Mouse (Mus musculus) adrenal gland, postnatal 4 days (tissue): ENCODE measurements around the gene Cdh7. TPM values are rescaled to one million over a fixed set of nuclear protein-coding genes. Genes with fewer than 3 reads are reported as not detected.
"Not testable (repeated sequence)": the region's sequence is repeated elsewhere in the genome, so short reads cannot be mapped to it uniquely, and the experiment has no call there.

Source experiments
- DNase-seq, 2 experiments: peaks; one replicate each; pipeline ENCODE4 v3.0.0; 2021 to 2022; ENCODE audit warnings: low spot score in 2 of 2, mixed read lengths in 2 of 2
- long read RNA-seq, 2 experiments: library from polyadenylated mRNA; stranded (forward); transcript quantifications; one replicate each; pipeline ENCODE4 v2.0.0; 2021
- total RNA-seq, 2 experiments: library from RNA; stranded (reverse); gene quantifications; 2 replicates each; pipeline ENCODE4 v1.2.3; 2021

The Cdh7 gene
- total RNA-seq, result under 1 TPM; 0.08 to 0.76 TPM
- long read RNA-seq, experiment 1, result 0 reads
- long read RNA-seq, experiment 2, result 0 reads

DNA sequence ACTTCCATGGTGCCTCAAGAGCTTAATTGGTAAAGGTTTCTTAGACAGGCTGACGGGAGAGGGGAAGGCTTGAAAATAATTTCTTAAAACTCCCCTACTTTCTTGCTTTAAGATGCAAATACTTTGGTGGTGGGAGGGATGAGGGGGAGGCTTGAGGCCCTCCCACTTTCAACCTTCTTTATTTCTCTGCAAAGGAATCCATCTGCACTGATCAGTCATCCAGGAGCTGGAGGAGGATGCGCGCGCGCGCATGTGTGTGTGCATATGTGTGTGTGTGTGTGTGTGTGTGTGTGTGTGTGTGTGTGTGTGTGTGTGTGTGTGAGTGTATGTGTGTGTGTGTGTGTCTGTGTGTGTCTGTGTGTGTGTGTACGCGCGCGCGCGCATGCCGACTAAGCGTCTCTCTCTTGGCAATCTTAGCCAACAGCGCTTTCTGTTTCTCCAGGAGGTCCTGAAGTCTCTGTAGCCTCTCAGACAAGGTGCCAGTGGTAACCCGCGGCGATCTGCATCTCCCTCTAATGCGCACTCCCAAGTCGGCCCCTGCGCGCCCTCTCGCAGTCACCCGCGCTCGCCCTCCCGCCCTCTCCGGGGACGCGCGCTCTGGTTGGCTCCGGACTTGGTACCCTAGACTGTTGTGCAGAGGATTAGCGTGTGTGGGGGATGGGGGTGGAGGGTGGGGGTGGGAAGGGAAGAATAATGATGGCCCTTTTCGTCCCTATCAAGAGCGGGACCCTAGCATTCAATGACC lies at the start of gene Cdh7:
Cdh7 (plus strand) TSS at position 368 of the 745 bp plus-strand sequence.
- no peak for DNase-seq

DNA sequence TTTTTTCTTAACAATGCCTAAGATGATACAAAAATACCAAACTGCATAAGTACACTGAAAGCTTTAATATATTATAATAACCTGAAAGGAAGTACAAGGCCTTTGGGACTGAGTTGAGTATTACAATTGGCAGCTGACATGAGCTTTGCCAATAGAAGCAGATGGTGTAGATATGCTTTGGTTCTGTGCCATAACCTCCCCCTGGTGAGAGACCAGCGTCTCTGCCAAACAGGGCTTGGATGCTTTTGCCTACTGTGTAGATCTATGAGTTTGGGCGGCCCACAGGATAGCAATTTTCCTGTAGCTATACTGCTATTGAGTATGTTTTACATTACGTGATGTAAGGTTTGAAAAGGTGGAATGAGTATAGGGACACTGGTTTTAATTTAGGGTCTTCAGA lies 49.6 kb upstream of the Cdh7 start:
- DNase-seq, result no peak

DNA sequence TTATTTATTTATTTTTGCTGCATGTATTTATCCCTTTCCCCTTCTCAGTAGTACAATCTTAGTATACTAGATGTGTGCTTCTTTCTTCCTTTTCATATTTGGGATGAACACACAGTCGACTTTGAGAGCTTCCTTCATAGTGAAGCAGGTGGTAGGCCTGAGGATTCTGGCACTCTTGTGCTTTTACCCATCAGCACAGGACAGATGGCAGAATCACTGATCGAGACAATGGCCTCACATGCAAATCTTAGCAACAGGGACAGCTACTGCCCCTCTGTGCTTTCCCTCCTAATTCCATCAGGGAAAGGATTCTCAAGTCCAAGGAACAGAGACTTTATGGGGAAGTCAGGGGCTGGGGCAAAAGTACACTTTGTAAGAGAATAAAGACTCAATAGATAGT lies 33.7 kb upstream of the Cdh7 start:
- DNase-seq, result no peak

DNA sequence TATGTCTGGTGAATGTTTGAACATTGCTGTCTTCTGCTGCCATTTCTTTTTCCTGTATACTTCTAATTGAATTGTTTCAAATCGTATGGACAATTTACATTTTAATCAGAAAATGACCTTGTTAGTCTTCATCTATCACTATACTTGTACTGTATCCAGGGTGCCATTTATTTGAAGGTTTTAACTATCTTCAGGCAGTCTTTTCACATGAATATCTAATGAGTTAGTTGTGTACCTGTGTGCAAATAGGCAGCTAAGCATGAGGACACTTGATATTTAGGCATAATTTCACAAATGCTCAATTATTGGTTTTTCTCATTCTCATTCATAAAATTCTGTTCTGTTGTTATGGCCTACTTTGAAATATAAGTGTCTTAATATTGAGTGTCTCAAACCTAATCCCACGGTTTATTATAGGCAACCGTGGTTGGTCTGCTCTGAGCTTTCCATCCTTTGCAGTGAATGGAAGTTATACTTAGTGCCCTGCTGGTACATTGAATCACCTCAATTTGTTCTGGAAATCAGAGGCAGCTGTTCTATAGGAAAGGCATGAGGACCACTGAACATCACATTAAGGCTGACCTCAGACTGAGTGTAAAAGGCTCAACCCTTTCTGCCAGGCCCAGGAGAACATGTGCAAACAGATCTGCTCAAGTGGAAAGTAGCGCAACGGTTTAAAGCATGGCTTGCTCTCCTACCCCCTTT lies 10.4 kb upstream of the Cdh7 start:
- DNase-seq, result no peak

DNA sequence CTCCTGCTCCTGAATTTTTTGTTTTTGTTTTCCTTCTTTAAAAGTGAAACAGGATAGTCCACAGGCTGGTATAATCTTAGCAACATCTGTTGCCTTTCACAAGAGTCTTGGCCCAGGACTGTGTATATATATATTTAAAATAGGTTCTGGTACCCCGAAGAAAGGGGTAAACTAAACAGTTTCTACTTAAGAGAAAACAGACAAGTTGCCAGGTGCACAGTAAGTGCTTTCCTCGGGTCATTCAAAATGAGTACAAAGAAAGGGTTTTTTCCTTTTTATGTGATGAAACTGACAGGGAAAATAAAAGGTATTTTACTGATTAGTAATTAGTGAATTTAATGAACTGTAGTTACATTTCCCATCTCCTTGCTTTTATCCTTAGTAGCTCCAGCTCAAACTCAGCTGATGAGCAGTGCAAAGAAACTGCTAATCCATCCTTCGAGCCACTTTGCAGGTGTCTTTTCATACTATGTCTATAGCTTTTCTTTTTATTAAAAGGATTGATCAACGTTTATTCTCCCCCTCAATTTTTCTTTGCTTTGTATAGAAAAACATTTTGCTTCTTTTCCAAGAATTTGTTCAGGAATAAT lies 9.7 kb upstream of the Cdh7 start:
- DNase-seq, result no peak

DNA sequence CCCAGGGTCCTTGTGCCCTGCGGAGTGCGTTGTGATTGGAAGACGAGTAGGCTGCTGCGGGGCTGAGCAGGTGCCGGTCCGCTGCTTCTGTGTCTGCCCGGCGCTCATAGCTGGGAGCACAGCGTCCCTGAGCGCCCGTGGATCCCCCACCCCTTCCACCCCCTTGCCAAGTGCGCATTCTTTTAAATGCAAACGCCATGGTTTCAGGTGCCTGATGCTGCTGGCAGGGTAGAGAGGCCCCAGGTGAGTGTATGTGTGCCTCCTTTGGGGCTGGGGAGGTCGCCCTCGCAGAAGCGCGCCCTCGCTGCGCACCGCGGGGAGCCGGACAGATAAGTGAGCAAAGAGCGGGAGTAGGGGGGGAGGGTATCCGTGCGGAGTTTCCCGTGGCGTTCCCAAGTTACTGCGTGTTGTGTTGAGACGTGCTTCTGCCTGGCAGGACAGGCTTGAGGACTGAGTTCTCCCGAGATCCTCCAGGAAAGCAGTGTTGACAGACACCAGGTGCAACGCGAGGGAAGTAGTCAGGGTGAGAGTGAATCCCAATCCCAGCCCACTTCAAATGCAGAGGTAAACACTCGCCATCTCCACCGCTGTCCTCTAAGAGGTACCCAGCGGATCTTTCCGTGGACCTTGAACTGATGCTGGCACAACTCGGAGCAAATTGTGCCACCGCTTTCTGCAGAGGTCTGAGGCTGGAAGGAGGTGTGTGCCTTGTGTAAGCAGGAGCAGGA lies 742 bp downstream of the Cdh7 start:
- DNase-seq, result no peak

DNA sequence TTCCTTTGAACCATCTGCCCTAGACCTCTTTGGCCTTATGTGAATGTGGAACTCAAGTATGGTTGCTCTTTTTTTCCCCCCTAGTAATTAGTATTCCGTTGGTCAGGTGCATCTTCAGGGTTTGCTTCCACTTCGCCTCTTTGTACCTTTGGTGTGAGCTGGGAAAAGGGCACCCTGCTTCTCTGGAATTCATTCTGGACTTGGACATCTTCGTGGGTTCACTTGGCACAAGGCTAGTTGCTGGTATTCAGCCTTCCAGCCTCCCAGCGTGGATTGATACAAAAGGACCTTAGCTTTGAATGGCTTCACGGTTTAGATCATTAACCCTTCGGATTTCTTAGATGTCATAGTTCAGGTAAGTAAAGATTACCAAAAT lies 1.3 kb downstream of the Cdh7 start:
- DNase-seq, result no peak

DNA sequence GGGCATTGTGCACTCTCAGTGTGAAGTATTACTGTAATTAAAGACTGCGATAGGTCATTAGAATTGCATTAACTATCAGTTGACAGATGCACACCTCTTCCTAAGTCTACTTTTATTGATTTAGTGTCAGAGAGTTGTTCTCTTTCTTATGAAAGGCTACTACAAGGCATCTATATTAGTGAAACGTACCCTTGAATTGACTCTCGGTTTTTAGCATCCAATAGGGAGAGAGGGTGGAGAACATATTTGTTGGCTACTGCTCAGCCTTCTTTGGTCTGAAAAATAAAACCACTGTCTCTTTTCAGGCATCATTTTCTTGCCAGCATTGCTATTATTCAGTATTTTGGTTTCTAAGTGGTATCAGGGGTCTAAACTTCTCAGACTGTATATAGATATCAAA lies 2.5 kb downstream of the Cdh7 start:
- no peak for DNase-seq

DNA sequence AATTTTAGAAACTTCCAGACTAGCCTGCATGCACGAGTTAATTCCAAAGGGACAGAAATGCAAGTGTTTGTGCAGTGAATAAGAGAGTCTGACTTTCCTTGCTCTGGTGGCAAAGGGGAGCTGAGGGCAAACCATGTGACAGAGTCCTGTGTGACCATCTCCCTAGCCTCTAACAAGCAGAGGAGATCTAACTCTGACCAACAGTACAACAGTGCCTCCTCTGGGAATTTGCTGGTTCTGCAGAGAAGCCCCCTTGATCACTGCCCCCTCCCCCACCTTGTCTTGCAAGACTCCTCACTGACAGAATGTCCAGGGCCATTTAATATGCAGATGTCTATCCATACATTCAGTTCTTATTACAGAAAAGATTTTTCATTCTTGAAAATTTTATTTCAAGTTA lies 3.2 kb downstream of the Cdh7 start:
- DNase-seq, result no peak

DNA sequence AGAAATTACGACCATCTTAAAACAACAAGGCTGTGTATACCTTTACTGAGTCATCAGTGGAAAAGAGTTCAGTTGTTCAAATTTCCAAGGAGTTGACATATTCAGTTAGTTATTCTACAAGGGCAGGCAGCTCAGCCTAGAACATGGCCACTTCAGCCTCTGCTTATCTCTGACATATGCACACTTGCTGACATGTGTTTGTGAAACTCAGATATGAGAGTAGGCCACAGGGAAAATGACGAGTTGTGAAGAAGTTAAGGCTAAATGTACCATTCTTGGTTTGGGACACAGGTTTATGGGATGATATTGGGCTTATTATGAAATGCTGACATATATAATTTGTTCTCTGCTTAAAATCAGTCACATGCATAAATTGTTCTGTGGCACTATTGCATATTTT lies 7.3 kb downstream of the Cdh7 start:
- DNase-seq, result no peak

DNA sequence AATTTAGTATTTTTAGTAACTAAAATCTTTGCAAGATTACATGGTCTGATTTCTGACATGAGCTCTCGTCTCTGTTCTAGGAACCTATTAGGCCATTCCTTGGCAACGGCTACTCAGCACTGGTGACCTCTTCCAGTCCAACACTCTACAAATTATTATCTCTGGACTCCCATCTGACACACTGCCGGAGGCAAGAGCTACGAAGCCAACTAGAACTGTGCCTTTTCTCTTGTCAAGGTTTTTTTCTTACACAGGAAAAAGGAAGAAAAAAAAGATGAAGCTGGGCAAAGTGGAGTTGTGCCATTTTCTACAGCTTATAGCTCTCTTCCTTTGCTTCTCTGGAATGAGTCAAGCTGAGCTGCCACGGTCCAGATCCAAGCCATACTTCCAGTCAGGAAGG lies 11.7 kb downstream of the Cdh7 start:
- DNase-seq, result no peak

DNA sequence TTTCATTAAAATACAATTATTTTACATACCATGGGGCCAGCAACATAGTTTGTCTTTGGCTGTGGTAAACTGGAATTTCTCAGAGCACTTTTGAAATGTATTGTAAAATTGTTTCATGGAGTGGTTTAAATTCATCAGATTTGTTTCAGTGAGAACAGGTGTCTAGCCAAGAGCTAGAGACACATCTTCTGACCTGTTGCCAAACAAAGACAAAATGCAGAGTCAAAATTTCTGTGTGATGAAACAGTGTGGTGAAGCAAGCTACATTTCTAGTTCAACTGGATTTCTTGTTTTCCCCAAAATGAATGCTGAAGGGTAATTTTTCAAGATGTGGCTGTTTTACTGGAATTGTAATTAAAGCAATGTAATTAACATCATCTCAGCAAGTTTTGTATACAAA lies 22.2 kb downstream of the Cdh7 start:
- no peak for DNase-seq

DNA sequence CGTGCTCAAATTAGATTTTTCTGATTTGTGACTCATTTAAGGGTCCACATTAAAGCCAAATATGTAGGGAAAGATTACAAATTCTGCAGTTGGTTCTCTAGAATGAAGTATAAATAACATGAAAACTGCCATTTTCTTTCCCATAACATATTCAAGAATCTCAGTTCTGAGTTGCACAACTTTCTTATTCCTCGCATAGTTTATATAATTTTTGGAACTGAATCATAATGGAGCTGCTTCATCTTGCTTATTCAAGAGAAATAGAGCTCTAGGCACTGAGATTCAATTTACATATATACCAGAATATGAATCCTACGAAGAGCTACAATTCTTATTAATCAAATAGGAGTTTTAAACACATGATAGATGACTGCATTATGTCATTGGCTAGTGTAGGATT lies 22.8 kb downstream of the Cdh7 start:
- DNase-seq, result no peak

DNA sequence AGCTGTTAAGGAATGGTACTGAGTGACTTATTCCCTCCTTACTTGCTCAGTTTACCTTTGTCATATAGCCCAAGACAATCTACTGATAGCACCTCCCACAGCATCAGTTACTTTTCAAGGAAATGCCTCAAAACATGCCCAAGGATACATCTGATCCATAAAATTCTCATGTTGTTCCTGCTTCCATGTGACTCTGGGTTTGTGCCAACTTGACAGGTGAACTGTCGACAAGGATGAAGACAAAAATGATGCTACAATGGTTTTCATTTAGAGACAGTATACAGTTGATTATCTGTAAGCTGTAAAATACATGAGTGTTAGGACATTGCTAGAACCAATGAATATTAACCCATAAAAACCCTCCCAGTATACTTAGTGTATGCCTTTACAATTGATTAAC lies 29.9 kb downstream of the Cdh7 start:
- no peak for DNase-seq

DNA sequence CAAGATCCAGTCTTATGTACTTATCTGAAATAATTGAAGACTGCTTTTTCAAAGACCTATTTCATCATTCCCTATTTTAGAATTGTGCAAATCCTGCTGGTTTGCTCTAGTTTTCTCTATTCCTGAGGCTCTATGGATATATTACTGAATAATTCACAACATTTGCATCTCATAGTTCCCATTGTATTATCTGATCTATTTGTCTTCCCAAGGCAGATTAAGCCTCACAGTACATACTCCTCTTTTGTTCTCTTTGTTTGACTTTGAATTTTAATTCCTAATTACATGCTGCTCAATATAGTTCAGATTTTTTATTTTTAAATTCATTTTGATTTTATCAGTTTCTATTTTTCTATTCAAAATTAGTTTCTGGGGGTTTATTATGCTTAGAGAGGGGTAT lies 74.1 kb downstream of the Cdh7 start:
- no peak for DNase-seq

DNA sequence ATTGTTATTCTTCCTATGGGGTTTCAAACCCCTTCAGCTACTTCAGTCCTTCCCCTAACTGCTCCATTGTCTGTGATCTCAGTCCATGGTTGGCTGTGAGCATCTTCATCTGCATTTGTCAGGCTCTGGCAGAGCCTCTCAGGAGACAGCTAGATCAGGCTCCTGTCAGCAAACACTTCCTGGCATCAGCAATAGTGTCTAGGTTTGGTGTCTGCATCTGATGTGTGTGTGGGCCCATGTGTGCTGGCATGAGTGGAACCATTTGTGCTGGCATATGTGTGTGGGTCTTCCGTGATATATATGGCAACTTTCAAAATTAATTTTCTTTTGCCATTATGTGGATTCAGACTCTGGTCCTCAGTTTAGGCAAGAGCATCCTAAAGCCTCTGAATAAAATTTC lies 85.2 kb downstream of the Cdh7 start:
- no peak for DNase-seq

DNA sequence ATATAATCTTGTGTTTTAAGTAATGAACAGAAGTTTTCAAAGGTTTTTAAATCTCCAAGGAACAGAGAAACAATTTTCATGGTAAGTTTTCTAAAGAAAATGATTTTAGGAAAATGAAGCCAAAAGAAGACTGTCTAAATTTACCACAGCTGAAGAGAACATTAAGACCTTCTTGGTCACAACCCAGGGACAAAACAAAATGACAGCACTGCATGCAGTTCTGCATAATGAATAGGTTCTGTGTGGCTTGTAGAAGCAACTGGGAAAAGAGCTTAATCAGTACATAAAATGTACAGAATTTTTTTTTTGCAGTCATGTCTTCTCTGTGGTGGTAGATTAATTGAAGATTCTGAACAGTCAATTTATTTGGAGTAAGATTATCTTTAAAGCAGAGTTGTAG lies 96.2 kb downstream of the Cdh7 start:
- no peak for DNase-seq

DNA sequence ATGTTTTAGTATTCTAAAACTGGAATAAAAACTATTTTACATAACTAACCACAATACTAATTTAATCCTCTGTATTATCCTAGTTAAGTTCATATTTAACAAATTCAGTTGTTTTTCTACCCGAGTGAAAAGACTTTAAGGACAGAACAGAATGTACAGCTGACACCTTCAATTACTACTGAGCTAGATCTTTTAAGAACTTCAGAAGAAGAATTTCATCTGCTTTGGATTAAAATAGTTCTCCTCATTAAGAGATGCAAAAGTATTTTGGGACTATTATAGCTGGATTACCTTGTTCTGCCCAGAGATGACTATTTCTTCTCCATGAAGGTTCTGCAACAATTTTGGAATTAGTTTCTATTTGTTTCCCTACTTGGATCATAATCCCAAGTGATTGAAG lies 135.8 kb downstream of the Cdh7 start:
- no peak for DNase-seq

DNA sequence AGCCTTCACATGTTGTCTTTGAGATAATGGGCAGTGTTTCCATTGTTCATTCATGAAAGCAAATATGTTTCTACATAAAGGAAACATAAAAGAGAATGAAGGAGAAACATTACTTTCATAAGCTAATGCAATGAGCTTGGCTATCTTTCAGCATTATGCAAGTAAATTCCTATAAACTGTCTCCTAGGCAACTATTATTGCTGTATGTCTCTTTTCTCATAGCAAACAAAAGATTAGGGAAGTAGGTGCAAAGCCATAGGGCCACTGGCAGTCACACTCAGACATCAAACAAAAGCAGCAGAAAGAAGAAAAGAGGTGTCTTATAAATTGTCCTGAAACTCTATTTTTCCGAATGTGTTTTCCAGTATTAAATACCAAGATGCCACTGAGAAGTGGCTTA lies 136.6 kb downstream of the Cdh7 start:
- DNase-seq, result no peak

DNA sequence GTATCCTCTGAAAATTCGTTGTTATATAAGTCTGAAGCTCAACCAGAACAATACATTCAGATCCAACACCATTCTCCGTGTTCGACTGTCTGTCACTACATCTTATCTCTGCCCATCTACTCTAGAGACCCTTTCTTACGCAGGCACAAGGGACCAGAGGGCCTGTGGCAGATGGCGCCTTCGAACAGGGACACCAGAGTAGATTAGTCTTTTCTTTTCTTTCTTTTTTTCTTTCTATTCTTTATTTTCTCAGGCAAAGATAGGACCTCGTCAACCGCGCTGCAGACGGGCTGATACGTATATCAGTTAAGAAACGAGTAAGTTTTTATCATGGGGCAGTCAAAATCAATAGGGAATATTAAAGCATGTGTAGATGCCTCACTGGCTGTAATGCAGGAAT lies 189.2 kb downstream of the Cdh7 start:
- DNase-seq, result not testable (repeated sequence)
